Mouse (Mus musculus) embryo, embryonic 10.5 days (tissue): ENCODE data around the gene Clstn1.

ENCODE experiments used
- DNase-seq: peaks from one replicate; pipeline ENCODE4 v3.0.0-alpha.2; 2015; ENCODE audit warnings: low spot score

Clstn1 gene

GRCm38 (mm10) chr4:149634966-149635365, 48.7 kb downstream of the Clstn1 start:
- DNase-seq: no peak

DNA sequence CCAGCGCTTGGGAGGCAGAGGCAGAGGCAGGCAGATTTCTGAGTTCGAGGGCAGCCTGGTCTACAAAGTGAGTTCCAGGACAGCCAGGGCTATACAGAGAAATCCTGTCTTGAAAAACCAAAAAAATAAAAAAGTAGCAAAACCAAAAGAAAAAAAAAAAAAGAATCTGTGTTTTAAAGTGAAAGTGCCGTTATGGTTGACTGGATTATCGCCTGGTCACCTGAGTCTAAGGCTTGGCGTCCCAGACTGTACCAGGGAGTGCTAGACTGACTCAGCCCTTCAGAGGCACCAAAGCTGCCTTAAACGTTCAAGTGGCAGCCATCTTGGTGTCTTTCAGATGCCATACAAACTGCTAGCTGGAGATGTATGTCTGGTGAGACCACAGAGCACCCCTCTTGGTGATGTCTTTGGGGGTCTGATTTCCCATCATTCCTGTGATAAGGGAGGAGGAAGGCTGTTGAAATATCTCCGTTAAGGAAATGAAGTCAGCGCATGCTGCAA, 49.7 kb downstream of the Clstn1 start:
- DNase-seq: no peak

GRCm38 (mm10) chr4:149637942-149638341, 51.7 kb downstream of the Clstn1 start:
- no peak for DNase-seq

- no peak for DNase-seq
These were observed 54.6 kb downstream of the Clstn1 start for GRCm38 (mm10) chr4:149640831-149641230.

DNA sequence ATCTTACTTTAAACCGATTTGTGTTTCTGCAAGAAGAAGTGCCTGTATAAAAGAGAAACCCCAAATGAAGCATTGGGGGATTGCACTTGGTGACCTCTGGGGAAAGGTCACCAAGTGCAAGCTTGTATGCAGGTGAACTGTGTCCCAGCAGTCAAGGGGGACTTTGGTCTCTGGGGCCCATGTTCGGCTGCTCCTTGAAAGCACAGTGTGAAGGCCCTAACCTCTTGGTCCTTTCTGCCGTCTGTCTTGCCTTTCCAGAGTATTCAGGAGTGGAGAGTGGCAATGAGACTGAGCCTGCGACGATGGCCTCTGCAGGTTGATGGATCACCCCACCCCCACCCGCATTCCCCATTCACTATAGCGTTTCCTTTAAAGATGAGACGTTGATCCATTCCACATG, 55.1 kb downstream of the Clstn1 start:
- DNase-seq: no peak

GRCm38 (mm10) chr4:149641956-149642355, 55.7 kb downstream of the Clstn1 start:
- DNase-seq: no peak

DNA sequence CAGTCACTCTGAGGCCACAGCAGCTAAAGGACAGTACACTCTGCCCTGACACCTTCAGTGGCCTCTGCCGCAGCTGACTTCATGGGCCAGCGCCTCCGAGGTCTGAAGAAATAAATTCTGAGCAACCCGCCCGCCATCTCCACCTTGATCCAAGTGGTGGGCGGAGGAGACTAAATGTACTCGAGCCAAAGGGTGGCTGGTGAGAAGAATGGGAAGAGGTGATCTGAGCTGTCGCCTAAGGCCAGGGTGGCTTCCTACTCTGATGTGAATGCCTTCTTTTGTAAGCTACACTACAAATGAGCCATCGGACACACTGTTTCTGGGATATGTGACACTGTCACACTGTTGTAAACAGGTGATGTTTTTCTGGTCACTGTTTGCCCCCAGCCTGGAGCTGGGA, 59.5 kb downstream of the Clstn1 start:
- no peak for DNase-seq

DNA sequence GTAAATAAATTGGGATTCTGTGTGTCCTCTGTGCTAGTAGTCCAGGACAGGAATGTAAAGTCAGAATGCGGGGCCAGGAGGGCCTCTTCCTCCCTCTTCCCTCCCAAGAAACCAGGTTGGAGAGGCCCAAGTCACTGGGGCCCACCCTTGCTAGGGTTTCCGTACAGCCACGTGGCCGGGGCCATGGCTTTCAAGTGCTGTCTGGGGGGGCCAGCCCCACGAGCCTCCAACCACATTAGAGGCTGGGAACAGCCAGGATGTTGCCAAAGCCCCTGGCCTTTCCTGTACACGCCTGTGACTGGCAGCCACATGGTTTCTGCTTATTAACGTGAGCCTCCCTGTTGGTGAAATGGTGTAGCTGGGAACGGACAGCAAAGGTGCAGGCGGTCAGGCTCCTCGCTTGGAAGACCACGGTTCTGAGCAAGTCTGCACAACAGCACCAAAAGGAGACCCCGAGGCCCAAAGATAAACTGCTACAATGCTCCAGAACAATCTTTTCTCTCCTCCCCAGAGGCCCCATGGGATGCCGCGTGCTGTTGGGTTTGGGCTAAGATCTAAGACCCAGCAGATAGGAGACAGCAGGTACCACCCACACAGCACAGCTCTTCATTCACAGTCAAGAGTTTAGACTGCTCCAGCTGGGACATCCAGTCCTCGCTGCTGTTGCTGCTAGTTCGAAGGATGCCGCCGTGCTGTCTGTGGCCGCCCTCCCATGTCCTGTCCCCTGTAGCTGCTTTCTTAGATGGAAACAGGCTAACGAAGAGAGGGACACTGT, 62.0 kb downstream of the Clstn1 start:
- DNase-seq: no peak

DNA sequence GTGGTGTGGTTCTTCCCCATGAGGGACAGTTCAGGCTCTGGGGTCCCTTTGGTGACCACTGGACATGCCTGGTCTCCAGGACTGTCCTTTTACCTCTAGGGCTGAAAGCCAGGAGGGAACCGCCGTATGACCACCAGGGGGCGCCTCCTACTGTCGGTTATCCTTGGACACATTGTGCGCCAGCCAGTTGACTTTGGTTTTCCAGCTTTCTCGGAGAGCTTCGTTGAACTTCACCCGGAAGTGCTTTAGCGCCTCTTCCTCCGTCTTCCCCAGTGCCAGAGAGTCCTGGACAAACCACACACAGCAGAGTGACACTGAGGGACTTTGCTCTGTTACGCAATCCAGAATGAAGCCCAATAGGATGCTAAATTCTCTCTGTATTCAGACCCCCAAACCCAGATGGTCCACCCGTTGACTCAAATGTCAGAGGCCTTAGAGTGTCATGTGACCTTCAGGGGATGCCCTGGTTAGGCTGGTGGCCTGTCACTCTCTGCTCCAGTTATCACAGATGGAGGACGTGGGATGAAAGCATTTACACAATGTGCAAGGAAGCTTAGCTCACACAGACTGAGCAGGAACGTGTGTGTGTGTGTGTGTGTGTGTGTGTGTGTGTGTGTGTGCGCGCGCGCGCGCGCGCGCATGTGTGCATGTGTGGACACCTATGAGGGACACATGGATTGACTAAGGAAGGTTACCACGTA, 64.4 kb downstream of the Clstn1 start:
- peak; percentile 83 for DNase-seq

- peak; percentile 45 for DNase-seq
These were observed 68.0 kb downstream of the Clstn1 start for GRCm38 (mm10) chr4:149654232-149654631.

DNA sequence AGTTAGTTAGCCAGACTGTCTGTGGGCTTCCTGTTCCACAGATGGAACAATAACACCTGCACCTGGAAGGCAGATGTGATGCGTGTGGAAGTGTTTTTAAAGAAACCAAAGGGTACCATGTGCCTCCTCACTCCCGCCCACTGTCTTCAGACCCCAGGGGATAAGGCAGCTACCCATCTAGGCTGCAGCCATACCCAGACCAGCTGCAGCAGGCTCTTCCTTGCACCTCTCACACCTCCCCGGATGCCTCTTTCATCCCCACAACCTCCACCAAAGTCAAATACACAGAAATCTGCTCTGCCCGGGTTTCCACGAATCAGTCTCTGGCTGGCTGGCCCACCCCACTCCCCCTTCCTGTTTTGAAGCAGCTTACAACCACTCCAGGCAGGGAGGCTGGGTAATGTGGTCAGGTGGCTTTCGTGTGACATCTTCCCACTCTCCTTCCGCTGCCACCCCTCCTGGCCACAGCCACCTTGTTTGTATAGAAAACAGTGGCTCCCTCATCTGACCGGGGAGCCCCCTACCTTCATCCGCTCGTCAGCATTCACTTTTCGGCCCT, 71.7 kb downstream of the Clstn1 start:
- no peak for DNase-seq

- DNase-seq: no peak
These were observed 73.3 kb downstream of the Clstn1 start for GRCm38 (mm10) chr4:149659495-149660116.

GRCm38 (mm10) chr4:149660598-149660997, 74.3 kb downstream of the Clstn1 start:
- no peak for DNase-seq

DNA sequence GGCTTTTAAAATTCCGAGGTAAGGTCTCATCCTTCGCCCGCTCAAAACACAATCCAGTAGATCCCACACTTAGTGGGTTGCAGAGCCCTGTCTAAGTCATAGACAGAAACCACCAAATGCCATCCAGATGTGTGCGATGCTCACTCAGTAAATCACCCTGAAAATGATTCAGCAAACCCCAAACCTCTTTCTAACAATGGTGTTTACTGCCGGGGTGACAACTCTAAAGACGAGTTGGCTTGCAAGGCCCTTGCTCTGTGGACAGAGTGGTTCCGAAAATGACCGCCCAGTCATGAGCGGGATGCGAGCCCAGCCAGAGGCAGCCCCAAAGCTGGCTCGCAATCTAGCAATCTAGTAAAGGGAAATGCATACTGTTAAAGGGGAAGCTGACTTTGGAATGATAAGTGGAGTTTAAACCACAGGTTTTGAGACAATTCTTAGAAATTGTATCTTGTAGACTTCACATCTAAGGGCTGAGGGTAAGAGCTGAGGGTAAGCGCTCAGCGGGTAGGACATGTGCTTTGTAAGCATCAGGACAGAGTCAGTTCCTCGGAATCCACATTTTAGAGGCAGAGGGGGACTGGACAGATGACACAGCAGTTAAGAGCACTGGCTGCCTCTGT, 75.8 kb downstream of the Clstn1 start:
- no peak for DNase-seq

DNA sequence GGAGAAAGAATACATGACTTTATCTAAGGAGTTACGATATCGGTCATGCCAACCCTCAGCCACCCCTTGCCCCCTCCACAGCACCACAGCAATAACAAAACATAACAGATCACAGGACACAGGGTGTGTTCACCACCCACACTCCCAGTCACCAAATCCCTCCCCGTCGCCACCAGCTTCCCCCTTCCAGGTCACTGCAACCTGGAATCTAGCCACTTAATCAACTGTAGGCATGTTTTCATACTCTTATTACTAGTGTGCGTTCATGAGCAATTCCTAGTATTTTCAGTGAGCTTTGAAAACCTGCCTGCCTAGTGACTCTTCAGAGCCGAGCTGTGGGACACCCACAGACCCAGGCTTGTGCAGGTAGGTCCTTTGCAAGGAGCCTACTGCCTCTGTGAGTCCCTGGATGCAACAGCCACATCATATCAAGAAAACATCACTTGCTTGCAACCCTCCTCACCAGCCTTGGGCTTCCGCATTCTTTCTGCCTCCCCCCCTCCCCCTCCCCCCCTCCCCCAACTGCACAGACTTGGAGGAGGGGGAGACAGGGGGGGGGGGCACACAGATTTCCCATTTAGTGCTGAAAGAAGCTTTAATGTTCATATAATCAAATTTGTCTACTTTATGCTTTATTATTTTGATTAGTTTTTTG, 77.7 kb downstream of the Clstn1 start:
- DNase-seq: no peak

GRCm38 (mm10) chr4:149665016-149665691, 78.9 kb downstream of the Clstn1 start:
- no peak for DNase-seq

GRCm38 (mm10) chr4:149665692-149666090, 79.4 kb downstream of the Clstn1 start:
- DNase-seq: no peak

DNA sequence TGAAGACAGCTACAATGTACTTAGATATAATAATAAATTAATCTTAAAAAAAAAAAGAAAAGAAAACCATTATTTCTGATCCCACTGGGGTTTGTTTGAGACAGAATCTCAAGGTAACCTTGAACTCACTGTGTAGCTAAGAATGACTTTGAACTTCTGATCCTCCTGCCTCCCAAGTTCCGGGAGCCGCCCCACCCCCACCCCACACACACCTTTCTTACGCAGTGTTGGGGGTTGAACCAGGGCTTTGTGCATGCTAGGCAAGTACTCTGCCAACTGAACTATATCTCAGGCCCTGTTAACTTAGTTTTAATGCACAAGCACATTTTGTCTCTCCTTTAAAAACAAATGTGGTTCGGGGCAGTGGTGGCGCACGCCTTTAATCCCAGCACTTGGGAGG, 84.9 kb downstream of the Clstn1 start:
- no peak for DNase-seq

DNA sequence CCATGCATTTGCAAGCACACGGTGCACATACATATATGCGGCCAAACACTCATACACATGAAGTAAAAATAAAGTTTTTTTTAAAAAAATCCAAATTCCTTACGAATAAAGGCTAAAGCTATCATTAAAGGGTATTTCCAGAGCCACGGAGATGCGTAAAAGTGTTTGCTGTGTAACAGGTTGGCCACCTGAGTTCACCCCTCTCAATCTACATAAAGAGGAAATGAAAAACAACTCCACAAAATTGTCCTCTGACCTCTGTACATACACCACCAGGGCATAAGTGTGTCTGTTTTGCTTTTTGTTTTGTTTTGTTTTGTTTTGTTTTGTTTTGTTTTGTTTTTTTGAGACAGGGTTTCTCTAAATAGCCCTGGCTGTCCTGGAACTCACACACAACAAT, 86.5 kb downstream of the Clstn1 start:
- DNase-seq: no peak

DNA sequence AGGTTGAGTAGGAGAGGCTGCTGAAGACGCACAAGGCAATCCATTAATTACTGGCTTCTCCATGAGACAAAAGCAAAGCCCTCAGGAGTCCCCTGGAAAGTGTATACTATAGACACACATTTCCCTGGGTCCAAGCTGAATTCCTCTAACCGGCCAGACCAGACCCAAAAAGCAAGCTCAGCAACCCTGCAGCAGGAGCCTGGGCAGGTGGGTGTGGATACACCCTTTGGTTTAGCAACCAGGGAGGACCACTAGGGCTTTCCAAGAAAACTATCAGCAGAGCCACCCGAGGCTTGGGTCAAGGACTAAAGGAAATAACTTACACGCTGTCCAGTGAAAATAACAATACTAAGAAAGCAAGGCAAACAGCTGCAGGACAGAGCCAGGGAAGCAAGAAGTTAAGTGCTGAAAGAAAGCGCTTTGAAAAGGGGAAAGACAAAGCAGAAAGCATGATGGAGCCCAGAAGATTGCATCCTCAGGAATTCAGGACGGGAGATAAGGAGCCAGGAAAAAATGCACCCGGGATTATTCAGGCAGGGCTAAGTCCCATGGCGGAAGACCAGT, 88.6 kb downstream of the Clstn1 start:
- DNase-seq: peak; percentile 13
